Mouse (Mus musculus): ENCODE measurements around the gene Ubfd1. TPM values are rescaled to one million over a fixed set of nuclear protein-coding genes. Genes with fewer than 3 reads are reported as not detected.

Gene Ubfd1
- polyA plus RNA-seq, 1 experiment from 2014 or later: 78.6 TPM

GRCm38 (mm10) chr7:122067517-122068381, 774 bp downstream of the Ubfd1 start:
- no peaks in the 10 kb centered on the region for H3K9me3 ChIP-seq (ENCODE audit: control insufficient read depth, low read length)
- peak overlapping the region; percentile 97 for H3K4me3 ChIP-seq (ENCODE audit: low read depth, low read length)
- H3K9ac ChIP-seq (ENCODE audit: low read length): peak overlapping the region; percentile 96
- WGBS: 2% methylated on average over 58 of the region's 58 CpGs
- ATAC-seq (replicated peaks; ENCODE audit: low FRiP score, low TSS enrichment, low read depth) (peak; percentile 40; the same call in 1 of the 2 replicates), DNase-seq (ENCODE audit: low spot score) (peak; percentile 75)
- H3K36me3 ChIP-seq (ENCODE audit: control insufficient read depth, insufficient read depth, low read length): peaks cover 42% of the 10 kb centered on the region
- no peaks in the 10 kb centered on the region for H3K27me3 ChIP-seq (replicated peaks; ENCODE audit: control insufficient read depth, insufficient read depth, low read length)
- H3K27ac ChIP-seq (ENCODE audit: low read depth): peak overlapping the region; percentile 93
- peak overlapping the region; percentile 84 for H3K4me2 ChIP-seq (ENCODE audit: low read length)
- peaks cover 25% of the 10 kb centered on the region for H3K4me1 ChIP-seq (replicated peaks; ENCODE audit: control insufficient read depth, insufficient read depth, low read length)

GRCm38 (mm10) chr7:122074374-122074773, 7.4 kb downstream of the Ubfd1 start:
- no peak for DNase-seq (ENCODE audit: low spot score)
- no peak overlapping the region for H3K9ac ChIP-seq (ENCODE audit: low read length)
- no peak for ATAC-seq (replicated peaks; ENCODE audit: low FRiP score, low TSS enrichment, low read depth)
- H3K27ac ChIP-seq (ENCODE audit: low read depth): no peak overlapping the region
- H3K27me3 ChIP-seq (replicated peaks; ENCODE audit: control insufficient read depth, insufficient read depth, low read length): no peaks in the 10 kb centered on the region
- no peak overlapping the region for H3K4me2 ChIP-seq (ENCODE audit: low read length)
- H3K4me3 ChIP-seq (ENCODE audit: low read depth, low read length): no peak overlapping the region
- peaks cover 98% of the 10 kb centered on the region for H3K36me3 ChIP-seq (ENCODE audit: control insufficient read depth, insufficient read depth, low read length)
- peaks cover 3% of the 10 kb centered on the region for H3K4me1 ChIP-seq (replicated peaks; ENCODE audit: control insufficient read depth, insufficient read depth, low read length)
- no peaks in the 10 kb centered on the region for H3K9me3 ChIP-seq (ENCODE audit: control insufficient read depth, low read length)
- 80% methylated on average over 3 of the region's 3 CpGs for WGBS

GRCm38 (mm10) chr7:122079798-122080554, 13.0 kb downstream of the Ubfd1 start:
- peaks cover 88% of the 10 kb centered on the region for H3K36me3 ChIP-seq (ENCODE audit: control insufficient read depth, insufficient read depth, low read length)
- no peak overlapping the region for H3K4me3 ChIP-seq (ENCODE audit: low read depth, low read length)
- no peak overlapping the region for H3K27ac ChIP-seq (ENCODE audit: low read depth)
- H3K9ac ChIP-seq (ENCODE audit: low read length): no peak overlapping the region
- ATAC-seq (replicated peaks; ENCODE audit: low FRiP score, low TSS enrichment, low read depth): no peak
- DNase-seq (ENCODE audit: low spot score): no peak
- H3K9me3 ChIP-seq (ENCODE audit: control insufficient read depth, low read length): no peaks in the 10 kb centered on the region
- 92% methylated on average over 8 of the region's 8 CpGs for WGBS
- H3K4me2 ChIP-seq (ENCODE audit: low read length): no peak overlapping the region
- no peaks in the 10 kb centered on the region for H3K4me1 ChIP-seq (replicated peaks; ENCODE audit: control insufficient read depth, insufficient read depth, low read length)
- H3K27me3 ChIP-seq (replicated peaks; ENCODE audit: control insufficient read depth, insufficient read depth, low read length): no peaks in the 10 kb centered on the region

GRCm38 (mm10) chr7:122081071-122081470, 14.1 kb downstream of the Ubfd1 start:
- Histone ChIP-seq H3K27ac (ENCODE audit: low read depth) (no peak overlapping the region), H3K4me3 (ENCODE audit: low read depth, low read length) (no peak overlapping the region), H3K27me3 (replicated peaks; ENCODE audit: control insufficient read depth, insufficient read depth, low read length) (no peaks in the 10 kb centered on the region), H3K4me2 (ENCODE audit: low read length) (no peak overlapping the region), H3K9me3 (ENCODE audit: control insufficient read depth, low read length) (no peaks in the 10 kb centered on the region), H3K36me3 (ENCODE audit: control insufficient read depth, insufficient read depth, low read length) (peaks cover 87% of the 10 kb centered on the region), H3K9ac (ENCODE audit: low read length) (no peak overlapping the region), H3K4me1 (replicated peaks; ENCODE audit: control insufficient read depth, insufficient read depth, low read length) (no peaks in the 10 kb centered on the region)
- DNase-seq (ENCODE audit: low spot score): no peak
- ATAC-seq (replicated peaks; ENCODE audit: low FRiP score, low TSS enrichment, low read depth): no peak
- 97% methylated on average over 1 of the region's 1 CpGs for WGBS

- Histone ChIP-seq H3K27me3 (replicated peaks; ENCODE audit: control insufficient read depth, insufficient read depth, low read length) (no peaks in the 10 kb centered on the region), H3K36me3 (ENCODE audit: control insufficient read depth, insufficient read depth, low read length) (peaks cover 86% of the 10 kb centered on the region), H3K4me1 (replicated peaks; ENCODE audit: control insufficient read depth, insufficient read depth, low read length) (no peaks in the 10 kb centered on the region), H3K9me3 (ENCODE audit: control insufficient read depth, low read length) (no peaks in the 10 kb centered on the region), H3K9ac (ENCODE audit: low read length) (no peak overlapping the region), H3K4me3 (ENCODE audit: low read depth, low read length) (no peak overlapping the region), H3K4me2 (ENCODE audit: low read length) (no peak overlapping the region), H3K27ac (ENCODE audit: low read depth) (no peak overlapping the region)
- no peak for ATAC-seq (replicated peaks; ENCODE audit: low FRiP score, low TSS enrichment, low read depth)
- no peak for DNase-seq (ENCODE audit: low spot score)
- 87% methylated on average over 11 of the region's 11 CpGs for WGBS
These were observed 20.4 kb downstream of the Ubfd1 start for GRCm38 (mm10) chr7:122087195-122087982.

GRCm38 (mm10) chr7:122094564-122095330, 27.8 kb downstream of the Ubfd1 start:
- Histone ChIP-seq H3K9ac (ENCODE audit: low read length) (no peak overlapping the region), H3K4me1 (replicated peaks; ENCODE audit: control insufficient read depth, insufficient read depth, low read length) (no peaks in the 10 kb centered on the region), H3K27me3 (replicated peaks; ENCODE audit: control insufficient read depth, insufficient read depth, low read length) (no peaks in the 10 kb centered on the region), H3K4me2 (ENCODE audit: low read length) (no peak overlapping the region), H3K9me3 (ENCODE audit: control insufficient read depth, low read length) (no peaks in the 10 kb centered on the region), H3K36me3 (ENCODE audit: control insufficient read depth, insufficient read depth, low read length) (peaks cover 82% of the 10 kb centered on the region), H3K4me3 (ENCODE audit: low read depth, low read length) (no peak overlapping the region), H3K27ac (ENCODE audit: low read depth) (no peak overlapping the region)
- no peak for DNase-seq (ENCODE audit: low spot score)
- ATAC-seq (replicated peaks; ENCODE audit: low FRiP score, low TSS enrichment, low read depth): no peak
- WGBS: 90% methylated on average over 2 of the region's 2 CpGs

GRCm38 (mm10) chr7:122098009-122098408, 31.0 kb downstream of the Ubfd1 start:
- Histone ChIP-seq H3K4me2 (ENCODE audit: low read length) (no peak overlapping the region), H3K4me3 (ENCODE audit: low read depth, low read length) (no peak overlapping the region), H3K9me3 (ENCODE audit: control insufficient read depth, low read length) (no peaks in the 10 kb centered on the region), H3K9ac (ENCODE audit: low read length) (no peak overlapping the region), H3K36me3 (ENCODE audit: control insufficient read depth, insufficient read depth, low read length) (peaks cover 53% of the 10 kb centered on the region), H3K27ac (ENCODE audit: low read depth) (no peak overlapping the region), H3K4me1 (replicated peaks; ENCODE audit: control insufficient read depth, insufficient read depth, low read length) (peaks cover 7% of the 10 kb centered on the region; the same call in 1 of the 2 replicates), H3K27me3 (replicated peaks; ENCODE audit: control insufficient read depth, insufficient read depth, low read length) (no peaks in the 10 kb centered on the region)
- WGBS: 88% methylated on average over 3 of the region's 3 CpGs
- no peak for ATAC-seq (replicated peaks; ENCODE audit: low FRiP score, low TSS enrichment, low read depth)
- DNase-seq (ENCODE audit: low spot score): no peak

- ATAC-seq (replicated peaks; ENCODE audit: low FRiP score, low TSS enrichment, low read depth) (no peak), DNase-seq (ENCODE audit: low spot score) (peak; percentile 60)
- peaks cover 7% of the 10 kb centered on the region; the same call in 1 of the 2 replicates for H3K4me1 ChIP-seq (replicated peaks; ENCODE audit: control insufficient read depth, insufficient read depth, low read length)
- H3K27ac ChIP-seq (ENCODE audit: low read depth): no peak overlapping the region
- H3K36me3 ChIP-seq (ENCODE audit: control insufficient read depth, insufficient read depth, low read length): peaks cover 43% of the 10 kb centered on the region
- 58% methylated on average over 4 of the region's 4 CpGs for WGBS
- no peak overlapping the region for H3K4me2 ChIP-seq (ENCODE audit: low read length)
- no peaks in the 10 kb centered on the region for H3K9me3 ChIP-seq (ENCODE audit: control insufficient read depth, low read length)
- H3K4me3 ChIP-seq (ENCODE audit: low read depth, low read length): no peak overlapping the region
- no peaks in the 10 kb centered on the region for H3K27me3 ChIP-seq (replicated peaks; ENCODE audit: control insufficient read depth, insufficient read depth, low read length)
- no peak overlapping the region for H3K9ac ChIP-seq (ENCODE audit: low read length)
These were observed 32.2 kb downstream of the Ubfd1 start for GRCm38 (mm10) chr7:122099222-122099621.

All from intestine, embryonic 14.5 days (tissue).